Mouse (Mus musculus) limb, embryonic 11.5 days (tissue): ENCODE data around the gene Prox1. TPM values are rescaled to one million over a fixed set of nuclear protein-coding genes. Genes with fewer than 3 reads are reported as not detected.

Experiments used
- ATAC-seq: fragments of 200-750 bp; cut with Nextera tagmentation; 2 replicates; pipeline ENCODE4 v1.8.0; 2017; ENCODE audit warnings: low read depth; ENCODE audit not compliant: insufficient number of reproducible peaks, low FRiP score, low TSS enrichment
- DNase-seq: peaks from one replicate; pipeline ENCODE4 v3.0.0-alpha.2; 2015; ENCODE audit warnings: low spot score
- H3K27ac ChIP-seq: fragments of 300-500 bp; sonication (generic); replicated peaks from 2 replicates; pipeline ENCODE4 v1.5.1; 2014; ENCODE audit warnings: low read depth, mild to moderate bottlenecking, low read length
- H3K27me3 ChIP-seq: fragments of 300-500 bp; sonication (generic); 2 replicates; pipeline ENCODE4 v1.6.1; 2014; ENCODE audit warnings: mild to moderate bottlenecking, low read length, mixed read lengths; ENCODE audit not compliant: control insufficient read depth, insufficient read depth
- H3K36me3 ChIP-seq: fragments of 300-500 bp; sonication (generic); 2 replicates; pipeline ENCODE4 v1.6.1; 2014; ENCODE audit warnings: mild to moderate bottlenecking, low read length, moderate library complexity, mixed read lengths; ENCODE audit not compliant: control insufficient read depth, insufficient read depth
- H3K4me1 ChIP-seq: fragments of 300-500 bp; sonication (generic); 2 replicates; pipeline ENCODE4 v1.6.1; 2014; ENCODE audit warnings: low read length, mixed read lengths; ENCODE audit not compliant: control insufficient read depth, insufficient read depth
- H3K4me2 ChIP-seq: fragments of 300-500 bp; sonication (generic); 2 replicates; pipeline ENCODE4 v1.6.1; 2014; ENCODE audit warnings: low read depth, mild to moderate bottlenecking, moderate library complexity; ENCODE audit not compliant: severe bottlenecking
- H3K4me3 ChIP-seq: fragments of 300-500 bp; sonication (generic); 2 replicates; pipeline ENCODE4 v1.5.1; 2014; ENCODE audit warnings: low read depth, low read length
- H3K9ac ChIP-seq: fragments of 300-500 bp; sonication (generic); 2 replicates; pipeline ENCODE4 v1.6.1; 2014; ENCODE audit warnings: mild to moderate bottlenecking, low read length
- H3K9me3 ChIP-seq: fragments of 300-500 bp; sonication (generic); 2 replicates; pipeline ENCODE4 v1.6.1; 2016; ENCODE audit warnings: low read length; ENCODE audit not compliant: control insufficient read depth
- WGBS: fragments of 180-500 bp; shearing (Covaris S2); extraction: QIAGEN DNeasy Blood & Tissue Kit; methylation state at CpG from one replicate; pipeline ENCODE4 v1.1.7; 2014; 5-methylcytosine and 5-hydroxymethylcytosine counted together
- polyA plus RNA-seq: library from polyadenylated mRNA; unstranded; fragments of >200 nt; fragmentation: Nextera tagmentation; extraction: Ambion mirVana; gene quantifications from 2 replicates; pipeline ENCODE4 v1.2.1, GENCODE M21; 2014

Gene Prox1
- polyA plus RNA-seq, 1 experiment from 2014 or later: 1.2 TPM

DNA sequence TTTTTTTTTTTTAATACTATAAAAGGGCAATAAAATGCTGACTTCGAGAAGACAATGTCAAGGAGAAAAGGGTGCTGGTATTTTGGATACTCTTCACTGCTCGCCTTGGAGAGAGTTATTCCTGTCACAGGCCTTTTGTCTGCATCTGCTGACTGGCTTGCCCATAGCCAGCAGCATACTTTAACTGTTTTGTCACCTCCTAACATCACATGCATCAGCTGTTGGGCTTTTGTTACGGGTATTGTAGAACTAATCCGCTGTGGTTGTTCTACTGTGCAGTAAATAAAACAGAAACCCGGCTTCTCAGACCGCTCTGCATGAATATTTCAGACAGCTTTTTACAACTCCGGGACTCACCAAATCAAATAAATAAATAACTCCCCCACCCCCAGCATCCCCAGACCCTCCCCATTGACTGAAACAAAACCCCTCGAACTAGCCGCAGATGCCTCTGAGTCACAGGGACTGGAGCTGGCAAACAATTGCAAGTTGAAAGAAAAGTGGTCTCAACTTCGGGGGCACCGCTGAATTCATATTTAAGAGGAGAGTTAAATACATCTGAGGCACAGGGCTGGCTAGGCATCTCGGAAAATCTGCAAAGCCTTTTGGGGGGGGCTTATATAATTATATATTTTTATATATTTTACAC, 41.7 kb downstream of the Prox1 start:
- H3K27ac ChIP-seq: no peak overlapping the region
- H3K4me2 ChIP-seq: no peak overlapping the region
- WGBS: 52% methylated on average over 12 of the region's 12 CpGs
- no peaks in the 10 kb centered on the region for H3K4me1 ChIP-seq
- no peaks in the 10 kb centered on the region for H3K36me3 ChIP-seq
- no peaks in the 10 kb centered on the region for H3K27me3 ChIP-seq
- no peaks in the 10 kb centered on the region for H3K9me3 ChIP-seq
- no peak overlapping the region for H3K9ac ChIP-seq
- ATAC-seq: no peak
- H3K4me3 ChIP-seq: no peak overlapping the region
- no peak for DNase-seq

DNA sequence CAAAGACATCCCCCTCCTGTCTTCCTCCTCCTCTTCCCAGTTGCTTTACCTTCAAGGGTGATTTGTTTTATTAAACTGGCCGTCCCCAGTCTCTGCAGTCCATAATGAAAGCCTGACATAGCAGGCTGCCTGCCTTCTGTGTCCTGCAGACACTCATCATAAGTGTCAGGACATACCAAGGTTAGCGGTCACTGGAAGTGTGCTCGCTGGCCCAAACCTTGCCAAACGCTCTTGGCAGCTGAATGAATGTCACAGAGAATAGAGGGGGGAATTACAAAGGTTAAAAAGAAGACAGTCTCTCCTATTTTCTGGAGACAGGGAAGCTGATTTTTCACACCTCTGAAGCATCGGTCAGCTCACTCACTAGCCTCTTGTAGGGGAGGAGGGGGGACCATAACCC, 42.6 kb downstream of the Prox1 start:
- ATAC-seq: no peak
- H3K4me2 ChIP-seq: no peak overlapping the region
- H3K27me3 ChIP-seq: no peaks in the 10 kb centered on the region
- H3K4me3 ChIP-seq: no peak overlapping the region
- no peaks in the 10 kb centered on the region for H3K9me3 ChIP-seq
- H3K27ac ChIP-seq: no peak overlapping the region
- WGBS: 49% methylated on average over 5 of the region's 5 CpGs
- H3K9ac ChIP-seq: no peak overlapping the region
- H3K36me3 ChIP-seq: no peaks in the 10 kb centered on the region
- no peaks in the 10 kb centered on the region for H3K4me1 ChIP-seq
- no peak for DNase-seq

DNA sequence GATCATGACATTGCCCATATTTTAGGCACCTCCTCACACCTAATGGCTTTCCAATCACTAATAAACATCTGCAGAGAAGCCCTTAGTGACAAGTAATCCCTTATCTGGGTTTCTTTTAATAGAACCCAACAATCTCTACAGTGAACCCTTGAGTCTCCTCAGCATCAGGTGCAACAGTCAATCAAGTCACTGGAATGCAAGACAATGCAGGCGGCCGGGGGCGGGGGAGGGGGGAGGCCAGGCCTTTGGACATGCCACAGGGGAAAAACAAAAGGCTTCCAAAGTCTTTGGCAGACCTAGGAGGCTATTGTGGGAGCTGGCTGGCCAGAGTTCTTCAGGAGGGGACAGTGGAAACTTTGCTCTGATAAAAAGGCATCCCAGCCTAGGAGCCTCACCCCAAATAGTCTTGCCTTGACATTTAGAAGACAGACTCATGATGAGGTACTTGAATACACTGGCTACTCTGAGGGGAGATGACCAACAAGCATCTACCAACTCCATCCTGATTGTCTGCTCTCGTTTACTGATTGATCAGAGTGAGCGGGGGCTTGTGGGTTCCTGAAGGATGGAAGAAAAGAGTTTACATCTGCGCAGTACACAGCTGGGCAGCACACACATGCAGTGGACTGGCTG, 43.2 kb downstream of the Prox1 start:
- DNase-seq: no peak
- 60% methylated on average over 6 of the region's 6 CpGs for WGBS

DNA sequence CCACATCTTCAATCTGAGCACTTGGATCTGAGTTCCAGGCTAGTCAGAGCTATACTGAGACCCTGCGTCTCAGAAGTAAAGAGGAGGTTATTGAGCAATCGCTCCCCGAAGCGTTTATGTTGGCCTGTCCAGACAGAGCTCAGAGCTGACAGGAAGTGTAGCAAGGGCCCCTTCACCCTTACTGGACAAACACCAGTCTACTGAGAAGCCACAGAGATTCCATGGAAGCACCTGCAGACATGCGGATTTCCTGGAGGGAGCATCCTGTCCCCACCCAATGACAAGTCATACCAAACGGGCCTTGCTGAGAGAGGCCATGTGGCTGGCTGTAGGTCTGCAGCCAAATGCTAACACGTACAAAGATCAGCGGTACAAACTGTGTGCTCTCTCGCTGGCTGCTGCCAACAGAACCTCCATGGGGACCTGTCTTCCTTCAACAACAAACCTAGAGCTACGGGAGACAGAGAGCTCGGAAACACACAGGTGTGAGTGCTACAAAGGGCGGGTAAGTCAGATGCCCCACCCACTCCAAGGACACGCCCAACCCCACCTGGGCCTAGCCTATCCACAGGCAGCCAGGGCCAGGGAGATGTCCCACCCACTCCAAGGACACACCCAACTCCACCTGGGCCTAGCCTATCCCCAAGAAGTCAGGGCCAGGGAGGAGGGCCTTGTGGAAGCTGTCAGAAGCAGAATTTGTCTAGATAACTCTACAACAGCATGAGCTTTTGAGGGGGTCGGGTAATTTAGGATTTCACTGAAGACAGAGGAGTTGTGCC, 45.4 kb downstream of the Prox1 start:
- H3K27ac ChIP-seq: no peak overlapping the region
- H3K4me1 ChIP-seq: no peaks in the 10 kb centered on the region
- H3K9me3 ChIP-seq: no peaks in the 10 kb centered on the region
- no peak overlapping the region for H3K4me2 ChIP-seq
- H3K4me3 ChIP-seq: no peak overlapping the region
- ATAC-seq: peak; percentile 39; the same call in 1 of the 2 replicates
- 83% methylated on average over 14 of the region's 14 CpGs for WGBS
- no peaks in the 10 kb centered on the region for H3K36me3 ChIP-seq
- no peak for DNase-seq
- H3K27me3 ChIP-seq: no peaks in the 10 kb centered on the region
- no peak overlapping the region for H3K9ac ChIP-seq

More for the DNA sequence above, 43.2 kb downstream of the Prox1 start:
- ATAC-seq: no peak
- H3K4me1 ChIP-seq: no peaks in the 10 kb centered on the region
- no peaks in the 10 kb centered on the region for H3K36me3 ChIP-seq
- no peak overlapping the region for H3K27ac ChIP-seq
- H3K9ac ChIP-seq: no peak overlapping the region
- no peaks in the 10 kb centered on the region for H3K27me3 ChIP-seq
- H3K4me3 ChIP-seq: no peak overlapping the region
- no peak overlapping the region for H3K4me2 ChIP-seq
- H3K9me3 ChIP-seq: no peaks in the 10 kb centered on the region

DNA sequence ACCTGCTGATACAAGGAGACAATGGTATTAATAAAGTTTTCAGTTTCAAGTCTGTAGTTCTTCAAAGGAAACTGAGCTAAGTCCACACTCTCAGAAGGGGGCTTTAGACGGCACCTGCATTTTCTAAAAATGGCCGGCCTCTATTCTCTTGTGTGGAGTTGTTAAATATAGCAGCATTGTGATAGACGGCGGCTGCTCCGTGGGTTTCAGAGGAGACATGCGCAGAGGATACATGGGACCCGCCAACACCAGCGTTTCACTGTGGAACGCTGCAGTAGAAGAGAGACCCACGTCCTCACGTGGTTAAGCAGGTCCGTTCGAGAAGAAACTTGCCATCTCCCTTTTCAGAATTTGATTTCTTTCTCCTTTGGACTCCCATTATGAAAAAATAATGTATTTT, 47.1 kb downstream of the Prox1 start:
- H3K27me3 ChIP-seq: no peaks in the 10 kb centered on the region
- no peak overlapping the region for H3K4me2 ChIP-seq
- no peak overlapping the region for H3K27ac ChIP-seq
- DNase-seq (no peak), ATAC-seq (no peak)
- H3K9ac ChIP-seq: no peak overlapping the region
- H3K9me3 ChIP-seq: no peaks in the 10 kb centered on the region
- H3K4me1 ChIP-seq: no peaks in the 10 kb centered on the region
- 93% methylated on average over 13 of the region's 13 CpGs for WGBS
- no peak overlapping the region for H3K4me3 ChIP-seq
- H3K36me3 ChIP-seq: no peaks in the 10 kb centered on the region

DNA sequence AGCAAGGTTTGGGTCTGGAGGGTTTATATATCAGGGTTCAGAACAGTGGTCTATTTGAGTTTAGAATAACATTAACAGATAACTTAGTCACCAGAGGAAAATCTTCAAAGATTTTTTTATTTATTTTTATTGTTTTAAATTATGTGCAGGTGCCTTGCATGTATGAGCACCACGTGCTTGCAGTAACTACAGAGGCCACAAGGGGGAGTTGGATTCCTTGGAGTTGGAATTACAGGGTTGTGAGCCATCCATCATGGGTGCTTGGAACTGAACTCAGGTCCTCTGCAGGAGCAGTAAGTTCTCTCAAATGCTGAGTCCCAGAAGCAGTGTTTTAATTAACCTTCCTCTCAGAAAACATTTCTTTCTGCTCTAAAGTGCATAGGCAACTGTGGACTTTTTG, 54.5 kb downstream of the Prox1 start:
- WGBS: 83% methylated on average over 1 of the region's 1 CpGs
- H3K9ac ChIP-seq: no peak overlapping the region
- H3K9me3 ChIP-seq: no peaks in the 10 kb centered on the region
- ATAC-seq: no peak
- H3K4me2 ChIP-seq: no peak overlapping the region
- no peak overlapping the region for H3K27ac ChIP-seq
- DNase-seq: no peak
- no peaks in the 10 kb centered on the region for H3K27me3 ChIP-seq
- no peaks in the 10 kb centered on the region for H3K4me1 ChIP-seq
- H3K4me3 ChIP-seq: no peak overlapping the region
- H3K36me3 ChIP-seq: no peaks in the 10 kb centered on the region

DNA sequence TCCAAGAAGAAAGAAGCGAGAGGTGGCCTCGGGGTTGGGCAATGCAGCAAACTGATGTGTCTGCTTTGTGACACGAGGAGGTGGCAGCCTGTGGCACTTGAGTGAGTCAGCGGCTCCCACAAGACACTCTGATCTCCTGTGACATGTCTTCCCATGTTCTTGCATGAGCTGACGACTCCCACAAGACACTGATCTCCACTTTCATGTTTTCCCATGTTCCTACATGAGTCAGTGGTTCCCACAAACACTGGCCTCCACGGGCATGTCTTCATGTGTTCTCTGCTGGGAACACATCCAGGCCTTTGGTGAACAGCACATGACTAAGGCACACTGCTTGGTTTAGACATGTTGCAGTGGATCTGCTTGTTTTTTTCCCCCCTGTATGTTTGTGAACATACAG, 58.8 kb downstream of the Prox1 start:
- Histone ChIP-seq H3K27ac (no peak overlapping the region), H3K9me3 (no peaks in the 10 kb centered on the region), H3K4me1 (no peaks in the 10 kb centered on the region), H3K9ac (no peak overlapping the region), H3K4me2 (no peak overlapping the region), H3K36me3 (no peaks in the 10 kb centered on the region), H3K27me3 (no peaks in the 10 kb centered on the region), H3K4me3 (no peak overlapping the region)
- ATAC-seq (no peak), DNase-seq (no peak)
- WGBS: 76% methylated on average over 6 of the region's 6 CpGs

DNA sequence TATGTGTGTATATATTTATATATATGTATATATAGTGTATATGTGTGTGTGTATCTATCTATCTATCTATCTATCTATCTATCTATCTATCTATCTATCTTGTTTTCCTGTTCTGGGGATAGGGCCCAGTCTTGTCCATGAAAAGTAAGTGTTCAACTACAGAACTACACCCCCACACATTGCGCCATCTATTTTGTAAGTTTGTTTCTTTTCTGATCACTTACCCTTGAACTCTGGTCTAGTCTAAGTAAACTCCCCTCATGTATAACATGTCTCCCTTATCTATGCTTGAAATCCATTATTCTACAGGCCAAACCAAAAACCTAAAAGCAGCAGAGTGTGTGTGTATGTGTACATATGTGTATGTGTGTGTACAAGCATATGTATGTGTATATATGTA, 62.9 kb downstream of the Prox1 start:
- H3K27me3 ChIP-seq: no peaks in the 10 kb centered on the region
- H3K27ac ChIP-seq: no peak overlapping the region
- ATAC-seq (no peak), DNase-seq (no peak)
- no peaks in the 10 kb centered on the region for H3K36me3 ChIP-seq
- no peaks in the 10 kb centered on the region for H3K9me3 ChIP-seq
- no peak overlapping the region for H3K4me3 ChIP-seq
- no peak overlapping the region for H3K4me2 ChIP-seq
- no peak overlapping the region for H3K9ac ChIP-seq
- WGBS: 93% methylated on average over 1 of the region's 1 CpGs
- H3K4me1 ChIP-seq: no peaks in the 10 kb centered on the region
